Mouse (Mus musculus): ENCODE data around the gene Rhobtb3. TPM values are rescaled to one million over a fixed set of nuclear protein-coding genes. Genes with fewer than 3 reads are reported as not detected.
A peak's percentile ranks its signal among the peaks of the same experiment; 100 is the strongest.

The Rhobtb3 gene
- total RNA-seq (2015) (5.9 and 9.1 TPM in 2 replicates), total RNA-seq (2017) (6.6 and 9.1 TPM in 2 replicates)

GRCm38 (mm10) chr13:75943189-75944043, at the start of gene Rhobtb3:
Gene Rhobtb3, minus strand, starts transcription at chr13:75943925.
- peak; percentile 65 for ATAC-seq (replicated peaks; ENCODE audit: poor library complexity)

- ATAC-seq (replicated peaks; ENCODE audit: poor library complexity): peak; percentile 75
Measured at GRCm38 (mm10) chr13:75992169-75993028, 48.7 kb upstream of the Rhobtb3 start.

- peak; percentile 34; the same call in 1 of the 2 replicates for ATAC-seq (replicated peaks; ENCODE audit: poor library complexity)
Measured at GRCm38 (mm10) chr13:75988096-75988495, 44.4 kb upstream of the Rhobtb3 start.

DNA sequence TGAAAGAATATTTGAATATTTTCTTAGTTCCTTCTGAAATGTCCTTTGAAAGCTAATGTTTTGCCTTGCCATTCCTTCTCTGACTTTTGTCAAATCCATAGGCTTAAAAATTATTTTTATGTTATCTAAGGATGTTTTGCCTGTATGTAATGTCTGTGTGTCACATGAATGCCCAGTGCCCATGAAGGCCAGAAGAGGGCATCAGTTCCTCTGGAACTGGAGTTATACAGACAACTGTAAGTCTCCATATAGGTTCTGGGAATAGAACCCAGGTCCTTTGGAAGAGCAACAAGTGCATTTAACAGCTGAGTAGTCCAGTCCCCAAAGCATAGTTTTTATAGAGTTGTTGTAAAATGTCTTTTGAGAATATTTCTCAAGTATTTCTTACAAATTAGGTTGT, 38.2 kb upstream of the Rhobtb3 start:
- peak; percentile 92 for ATAC-seq (replicated peaks; ENCODE audit: poor library complexity)

DNA sequence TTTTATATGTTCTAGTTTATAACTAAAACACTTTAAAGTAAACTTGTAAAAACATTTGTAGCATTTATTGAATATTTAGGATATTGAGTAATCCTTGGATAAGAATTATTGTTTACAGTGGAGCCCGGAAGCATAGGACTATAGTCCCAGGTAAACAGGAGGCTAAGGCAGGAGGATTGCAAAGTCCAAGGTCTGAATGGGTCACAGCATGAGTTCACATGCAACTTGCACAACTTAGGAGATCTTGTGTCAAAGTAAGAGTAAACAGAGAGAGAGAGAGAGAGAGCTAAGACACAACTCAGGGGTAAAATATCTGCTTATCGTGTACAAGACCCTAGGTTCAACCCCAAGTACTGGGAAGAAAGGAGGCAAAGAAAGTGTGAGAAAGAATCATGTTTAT, 32.9 kb upstream of the Rhobtb3 start:
- ATAC-seq (replicated peaks; ENCODE audit: poor library complexity): no peak

DNA sequence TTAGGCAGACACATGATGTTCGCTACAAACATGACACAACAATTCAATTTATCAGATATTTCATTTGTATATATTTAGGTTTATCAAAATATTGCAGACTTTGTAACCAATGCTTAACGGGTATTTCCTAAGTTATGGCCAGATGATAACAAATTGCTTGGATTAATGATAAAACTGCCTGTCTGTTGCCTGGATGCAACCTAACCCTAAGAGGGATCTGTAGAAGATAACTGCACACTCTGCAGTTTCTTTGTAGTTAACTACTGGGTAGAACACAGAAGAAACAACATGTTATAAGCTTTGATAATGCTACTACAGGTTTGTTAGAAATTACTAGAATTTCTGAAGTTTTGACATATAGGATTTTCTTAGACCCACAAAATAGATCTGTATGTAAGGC, 32.5 kb upstream of the Rhobtb3 start:
- ATAC-seq (replicated peaks; ENCODE audit: poor library complexity): peak; percentile 76

GRCm38 (mm10) chr13:75975629-75976028, 31.9 kb upstream of the Rhobtb3 start:
- ATAC-seq (replicated peaks; ENCODE audit: poor library complexity): peak; percentile 42; the same call in 1 of the 2 replicates

GRCm38 (mm10) chr13:75974481-75974880, 30.8 kb upstream of the Rhobtb3 start:
- no peak for ATAC-seq (replicated peaks; ENCODE audit: poor library complexity)

- no peak for ATAC-seq (replicated peaks; ENCODE audit: poor library complexity)
Measured at GRCm38 (mm10) chr13:75966850-75967249, 23.1 kb upstream of the Rhobtb3 start, which contains the start of gene Spata9. Gene Spata9, plus strand, starts transcription at chr13:75967150.

DNA sequence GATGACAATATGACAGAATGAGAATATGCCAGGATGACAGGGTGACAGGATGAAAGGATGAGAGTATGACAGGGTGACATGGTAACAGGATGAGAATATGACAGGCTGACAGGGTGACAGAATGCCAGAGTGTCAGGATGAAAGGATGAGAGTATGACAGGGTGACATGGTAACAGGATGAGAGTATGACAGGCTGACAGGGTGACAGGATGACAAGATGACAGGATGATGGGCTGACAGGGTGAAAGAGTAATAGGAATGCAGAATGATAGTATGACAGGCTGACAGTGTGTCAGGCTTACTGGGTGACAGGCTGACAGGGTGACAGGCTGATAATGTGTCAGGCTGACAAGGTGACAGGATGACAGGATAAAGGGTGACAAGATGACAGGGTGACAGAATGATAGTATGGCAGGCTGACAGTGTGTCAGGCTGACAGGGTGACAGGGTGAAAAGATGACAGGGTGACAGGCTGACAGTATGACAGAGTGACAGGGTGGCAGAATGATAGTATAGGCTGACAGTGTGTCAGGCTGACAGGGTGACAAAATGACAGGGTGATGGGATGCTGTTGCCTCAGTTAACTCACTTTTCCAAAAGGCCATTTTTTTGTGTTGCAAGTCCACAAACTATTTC, 11.8 kb upstream of the Rhobtb3 start:
- no peak for ATAC-seq (replicated peaks; ENCODE audit: poor library complexity)

GRCm38 (mm10) chr13:75950295-75950694, 6.6 kb upstream of the Rhobtb3 start:
- ATAC-seq (replicated peaks; ENCODE audit: poor library complexity): peak; percentile 20; the same call in 1 of the 2 replicates

GRCm38 (mm10) chr13:75944044-75944820, 507 bp upstream of the Rhobtb3 start:
- no peak for ATAC-seq (replicated peaks; ENCODE audit: poor library complexity)

- ATAC-seq (replicated peaks; ENCODE audit: poor library complexity): peak; percentile 7; the same call in 1 of the 2 replicates
Measured at GRCm38 (mm10) chr13:75942731-75943130, 994 bp downstream of the Rhobtb3 start.

GRCm38 (mm10) chr13:75941518-75942295, 2.0 kb downstream of the Rhobtb3 start:
- 0 out of 2 replicates have a peak, but pooled peaks have one; percentile 24 for ATAC-seq (replicated peaks; ENCODE audit: poor library complexity)

DNA sequence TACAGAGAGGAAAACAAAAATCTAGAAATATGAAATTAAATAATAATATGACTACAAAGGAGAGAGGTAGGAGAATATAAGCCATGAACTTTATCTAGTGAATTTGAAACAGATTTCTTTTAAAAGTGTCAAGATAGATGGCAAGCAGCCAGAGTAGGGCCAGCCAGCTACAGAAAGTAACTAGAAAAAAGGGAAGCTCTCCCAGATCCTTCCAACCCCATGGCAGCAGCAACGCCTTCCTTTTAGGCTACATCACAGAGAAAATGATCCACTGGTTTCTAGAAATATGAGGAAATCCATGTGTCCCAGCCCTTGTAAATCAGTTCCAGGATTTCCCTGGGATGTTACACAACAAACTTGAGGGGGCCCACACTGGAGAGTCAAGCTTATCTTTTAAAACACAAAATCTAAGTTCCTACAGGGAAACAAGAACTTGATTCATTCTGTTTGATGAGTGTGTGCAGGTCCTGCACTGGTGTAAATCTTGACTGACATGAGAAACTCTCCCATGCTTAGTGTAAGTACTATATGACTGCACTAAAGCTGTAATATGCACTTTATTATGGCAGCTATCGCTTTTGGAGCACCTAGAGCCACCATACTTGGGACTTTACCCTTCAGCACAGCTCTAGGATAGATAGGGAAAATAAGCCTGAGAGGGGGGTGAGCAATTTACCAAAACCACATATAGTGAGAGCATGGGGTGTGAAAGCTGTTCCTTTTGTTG, 2.8 kb downstream of the Rhobtb3 start:
- ATAC-seq (replicated peaks; ENCODE audit: poor library complexity): peak; percentile 23

DNA sequence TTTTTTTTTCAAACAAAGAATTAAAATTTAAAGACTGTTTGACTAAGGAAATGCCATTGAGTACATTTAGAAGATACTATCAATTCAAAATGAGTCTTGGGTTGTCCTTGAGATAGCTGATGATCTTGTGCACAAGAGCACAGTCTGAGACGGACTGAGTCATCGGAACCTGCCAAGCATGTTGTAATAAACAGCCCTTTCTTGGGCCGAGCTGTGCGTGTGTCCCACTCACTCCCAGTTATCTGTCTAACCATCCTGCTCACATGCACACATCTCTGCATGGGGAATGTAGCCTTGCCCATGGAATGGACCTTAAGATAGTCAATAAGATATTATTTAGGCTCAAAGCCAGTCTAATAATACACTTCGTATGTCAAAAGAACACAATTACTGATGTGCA, 4.9 kb downstream of the Rhobtb3 start:
- ATAC-seq (replicated peaks; ENCODE audit: poor library complexity): no peak

GRCm38 (mm10) chr13:75933287-75933686, 10.4 kb downstream of the Rhobtb3 start:
- no peak for ATAC-seq (replicated peaks; ENCODE audit: poor library complexity)

- ATAC-seq (replicated peaks; ENCODE audit: poor library complexity): peak; percentile 37
Measured at GRCm38 (mm10) chr13:75931073-75931472, 12.7 kb downstream of the Rhobtb3 start.

DNA sequence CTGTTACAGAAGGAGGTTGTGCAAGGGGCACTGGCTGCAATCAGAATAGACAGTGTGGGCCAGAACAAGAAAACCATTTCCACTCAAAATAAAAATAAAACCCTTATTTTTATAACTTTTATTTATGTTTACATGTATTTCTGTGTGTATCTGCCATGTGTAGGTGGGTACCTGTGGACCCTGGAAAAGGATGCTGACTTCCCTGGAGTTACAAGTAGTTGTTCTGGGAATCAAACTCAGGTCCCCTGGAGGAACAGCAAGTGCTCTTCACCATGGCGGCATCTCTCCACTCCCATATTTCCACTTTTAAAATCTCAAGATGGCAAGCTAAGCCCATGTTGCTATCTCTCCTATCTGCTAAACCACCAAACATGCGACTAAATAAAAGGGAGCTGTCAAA, 13.1 kb downstream of the Rhobtb3 start:
- no peak for ATAC-seq (replicated peaks; ENCODE audit: poor library complexity)

Measured in megakaryocyte progenitor cell, adult 5-6 weeks (primary cell).